Mouse (Mus musculus) kidney, embryonic 16.5 days (tissue): Measurements from ENCODE around the gene Rims1. TPM values are rescaled to one million over a fixed set of nuclear protein-coding genes. Genes with fewer than 3 reads are reported as not detected.

Experiments
- ATAC-seq: fragments of 200-750 bp; cut with Nextera tagmentation; 2 replicates; pipeline ENCODE4 v1.8.0; 2017; ENCODE audit warnings: moderate TSS enrichment; ENCODE audit not compliant: low FRiP score, low TSS enrichment
- H3K27ac ChIP-seq: fragments of 300-500 bp; sonication (generic); 2 replicates; pipeline ENCODE4 v1.5.1; 2014; ENCODE audit warnings: low read length
- H3K27me3 ChIP-seq: fragments of 300-500 bp; sonication (generic); 2 replicates; pipeline ENCODE4 v1.6.1; 2014; ENCODE audit warnings: low read length, control low read depth, mixed read lengths; ENCODE audit not compliant: insufficient read depth
- H3K36me3 ChIP-seq: fragments of 300-500 bp; sonication (generic); 2 replicates; pipeline ENCODE4 v1.6.1; 2014; ENCODE audit warnings: low read length, control low read depth, mixed read lengths; ENCODE audit not compliant: insufficient read depth
- H3K4me1 ChIP-seq: fragments of 300-500 bp; sonication (generic); 2 replicates; pipeline ENCODE4 v1.6.1; 2014; ENCODE audit warnings: low read length, control low read depth, mixed read lengths; ENCODE audit not compliant: insufficient read depth
- H3K4me2 ChIP-seq: fragments of 300-500 bp; sonication (generic); replicated peaks from 2 replicates; pipeline ENCODE4 v1.6.1; 2014; ENCODE audit warnings: low read depth, low read length
- H3K4me3 ChIP-seq: fragments of 300-500 bp; sonication (generic); 2 replicates; pipeline ENCODE4 v1.5.1; 2014; ENCODE audit warnings: mild to moderate bottlenecking, low read length
- H3K9ac ChIP-seq: fragments of 300-500 bp; sonication (generic); replicated peaks from 2 replicates; pipeline ENCODE4 v1.6.1; 2014; ENCODE audit warnings: low read length
- H3K9me3 ChIP-seq: fragments of 300-500 bp; sonication (generic); 2 replicates; pipeline ENCODE4 v1.6.1; 2016; ENCODE audit warnings: low read length, control low read depth
- WGBS: fragments of 180-500 bp; shearing (Covaris S2); extraction: QIAGEN DNeasy Blood & Tissue Kit; methylation state at CpG from one replicate; pipeline ENCODE4 v1.1.7; 2014; 5-methylcytosine and 5-hydroxymethylcytosine counted together
- polyA plus RNA-seq: library from polyadenylated mRNA; unstranded; fragments of >200 nt; fragmentation: Nextera tagmentation; extraction: Ambion mirVana; gene quantifications from 2 replicates; pipeline ENCODE4 v1.2.1, GENCODE M21; 2015

Rims1 gene
- polyA plus RNA-seq, 1 experiment from 2014 or later, result 1.6 TPM

GRCm38 (mm10) chr1:22254278-22254677 lies 551.5 kb downstream of the Rims1 start:
- no peak for ATAC-seq
- Histone ChIP-seq H3K27me3 (no peaks in the 10 kb centered on the region), H3K36me3 (no peaks in the 10 kb centered on the region), H3K4me3 (no peak overlapping the region), H3K27ac (no peak overlapping the region), H3K4me2 (no peak overlapping the region), H3K4me1 (no peaks in the 10 kb centered on the region), H3K9ac (no peak overlapping the region), H3K9me3 (no peaks in the 10 kb centered on the region)
- WGBS, result 79% methylated on average over 2 of the region's 2 CpGs

- H3K27ac ChIP-seq, result no peak overlapping the region
- ATAC-seq, result no peak
These were observed 552.9 kb downstream of the Rims1 start for GRCm38 (mm10) chr1:22252873-22253272.

GRCm38 (mm10) chr1:22248898-22249386 lies 556.9 kb downstream of the Rims1 start:
- H3K4me3 ChIP-seq, result no peak overlapping the region
- H3K36me3 ChIP-seq, result no peaks in the 10 kb centered on the region
- H3K4me1 ChIP-seq, result no peaks in the 10 kb centered on the region
- no peak overlapping the region for H3K9ac ChIP-seq
- H3K9me3 ChIP-seq, result no peaks in the 10 kb centered on the region
- no peak for ATAC-seq
- H3K4me2 ChIP-seq, result no peak overlapping the region
- no peak overlapping the region for H3K27ac ChIP-seq
- H3K27me3 ChIP-seq, result no peaks in the 10 kb centered on the region

More at GRCm38 (mm10) chr1:22252873-22253272, 552.9 kb downstream of the Rims1 start:
- Histone ChIP-seq H3K36me3 (no peaks in the 10 kb centered on the region), H3K4me1 (no peaks in the 10 kb centered on the region), H3K27me3 (no peaks in the 10 kb centered on the region), H3K4me2 (no peak overlapping the region), H3K9ac (no peak overlapping the region), H3K4me3 (no peak overlapping the region), H3K9me3 (no peaks in the 10 kb centered on the region)

GRCm38 (mm10) chr1:22245748-22246147 lies 560.0 kb downstream of the Rims1 start:
- 87% methylated on average over 2 of the region's 2 CpGs for WGBS
- ATAC-seq, result no peak
- H3K4me3 ChIP-seq, result no peak overlapping the region

More at GRCm38 (mm10) chr1:22245748-22246147, 560.0 kb downstream of the Rims1 start:
- H3K9me3 ChIP-seq, result no peaks in the 10 kb centered on the region
- H3K9ac ChIP-seq, result no peak overlapping the region
- H3K27ac ChIP-seq, result no peak overlapping the region
- no peaks in the 10 kb centered on the region for H3K36me3 ChIP-seq
- H3K4me2 ChIP-seq, result no peak overlapping the region
- no peaks in the 10 kb centered on the region for H3K27me3 ChIP-seq
- no peaks in the 10 kb centered on the region for H3K4me1 ChIP-seq
